Mouse (Mus musculus) embryonic facial prominence, embryonic 10.5 days (tissue): Measurements from ENCODE around the gene Yae1d1. TPM values are rescaled to one million over a fixed set of nuclear protein-coding genes. Genes with fewer than 3 reads are reported as not detected.

Source experiments
- DNase-seq: peaks from one replicate; pipeline ENCODE4 v3.0.0-alpha.2; 2017; ENCODE audit warnings: low spot score
- H3K27ac ChIP-seq: fragments of 300-500 bp; sonication (generic); replicated peaks from 2 replicates; pipeline ENCODE4 v1.5.1; 2016; ENCODE audit warnings: mild to moderate bottlenecking
- H3K27me3 ChIP-seq: fragments of 300-500 bp; sonication (generic); replicated peaks from 2 replicates; pipeline ENCODE4 v1.6.1; 2016; ENCODE audit warnings: low read depth, mild to moderate bottlenecking; ENCODE audit not compliant: poor library complexity, severe bottlenecking
- H3K36me3 ChIP-seq: fragments of 300-500 bp; sonication (generic); replicated peaks from 2 replicates; pipeline ENCODE4 v1.6.1; 2016; ENCODE audit warnings: mild to moderate bottlenecking, moderate library complexity
- H3K4me1 ChIP-seq: fragments of 300-500 bp; sonication (generic); 2 replicates; pipeline ENCODE4 v1.6.1; 2016
- H3K4me3 ChIP-seq: fragments of 300-500 bp; sonication (generic); 2 replicates; pipeline ENCODE4 v1.5.1; 2016; ENCODE audit warnings: mild to moderate bottlenecking, moderate library complexity
- H3K9me3 ChIP-seq: fragments of 300-500 bp; sonication (generic); 2 replicates; pipeline ENCODE4 v1.6.1; 2016; ENCODE audit warnings: mild to moderate bottlenecking
- WGBS: fragments of 180-500 bp; shearing (Covaris S2); methylation state at CpG from one replicate; pipeline ENCODE4 v1.1.7; 2016; 5-methylcytosine and 5-hydroxymethylcytosine counted together
- polyA plus RNA-seq: library from polyadenylated mRNA; unstranded; fragments of >200 nt; fragmentation: Nextera tagmentation; extraction: Ambion mirVana; gene quantifications from 2 replicates; pipeline ENCODE4 v1.2.1, GENCODE M21; 2016

Gene Yae1d1
- polyA plus RNA-seq, result 89.2 and 90.9 TPM in 2 replicates

GRCm38 (mm10) chr13:17992697-17993514 is at the start of gene Yae1d1:
Gene Yae1d1 (minus strand): TSS chr13:17993349.
- H3K4me3 ChIP-seq, result peak within 1 kb of the TSS; percentile 87
- H3K9me3 ChIP-seq, result no peaks in the 10 kb centered on the region
- peaks cover 9% of the 10 kb centered on the region for H3K4me1 ChIP-seq
- H3K27ac ChIP-seq, result peak within 1 kb of the TSS; percentile 89
- H3K27me3 ChIP-seq, result no peaks in the 10 kb centered on the region
- peaks cover 16% of the 10 kb centered on the region for H3K36me3 ChIP-seq
- WGBS, result under 1% methylated on average over 54 of the region's 54 CpGs
- DNase-seq, result peak; percentile 95

- DNase-seq, result no peak
- H3K4me1 ChIP-seq, result no peaks in the 10 kb centered on the region
- WGBS, result 75% methylated on average over 2 of the region's 2 CpGs
- no peaks in the 10 kb centered on the region for H3K36me3 ChIP-seq
- H3K27me3 ChIP-seq, result no peaks in the 10 kb centered on the region
- H3K4me3 ChIP-seq, result no peak overlapping the region
- H3K9me3 ChIP-seq, result no peaks in the 10 kb centered on the region
- no peak overlapping the region for H3K27ac ChIP-seq
Observed at GRCm38 (mm10) chr13:18038814-18039213, 45.7 kb upstream of the Yae1d1 start.

- 75% methylated on average over 3 of the region's 3 CpGs for WGBS
- Histone ChIP-seq H3K4me3 (no peak overlapping the region), H3K27ac (no peak overlapping the region), H3K27me3 (no peaks in the 10 kb centered on the region), H3K36me3 (no peaks in the 10 kb centered on the region), H3K4me1 (no peaks in the 10 kb centered on the region), H3K9me3 (no peaks in the 10 kb centered on the region)
- DNase-seq, result no peak
Observed at GRCm38 (mm10) chr13:18016604-18017003, 23.5 kb upstream of the Yae1d1 start.

GRCm38 (mm10) chr13:18013205-18013604 is 20.1 kb upstream of the Yae1d1 start:
- H3K27ac ChIP-seq, result no peak overlapping the region
- H3K27me3 ChIP-seq, result no peaks in the 10 kb centered on the region
- no peaks in the 10 kb centered on the region for H3K36me3 ChIP-seq
- H3K9me3 ChIP-seq, result no peaks in the 10 kb centered on the region
- 86% methylated on average over 6 of the region's 6 CpGs for WGBS
- H3K4me1 ChIP-seq, result no peaks in the 10 kb centered on the region
- H3K4me3 ChIP-seq, result no peak overlapping the region
- no peak for DNase-seq

GRCm38 (mm10) chr13:18011055-18011454 is 17.9 kb upstream of the Yae1d1 start:
- H3K9me3 ChIP-seq, result no peaks in the 10 kb centered on the region

GRCm38 (mm10) chr13:17993515-17993847 is 332 bp upstream of the Yae1d1 start:
- DNase-seq, result no peak
- H3K4me3 ChIP-seq, result peak overlapping the region; percentile 87
- H3K27me3 ChIP-seq, result no peaks in the 10 kb centered on the region
- peaks cover 15% of the 10 kb centered on the region for H3K36me3 ChIP-seq
- no peaks in the 10 kb centered on the region for H3K9me3 ChIP-seq
- H3K4me1 ChIP-seq, result peaks cover 9% of the 10 kb centered on the region
- 38% methylated on average over 7 of the region's 7 CpGs for WGBS
- peak overlapping the region; percentile 89 for H3K27ac ChIP-seq

More at GRCm38 (mm10) chr13:18011055-18011454, 17.9 kb upstream of the Yae1d1 start:
- Histone ChIP-seq H3K36me3 (no peaks in the 10 kb centered on the region), H3K27ac (no peak overlapping the region), H3K4me3 (no peak overlapping the region), H3K4me1 (no peaks in the 10 kb centered on the region), H3K27me3 (no peaks in the 10 kb centered on the region)
- WGBS, result 79% methylated on average over 4 of the region's 4 CpGs
- no peak for DNase-seq

- H3K9me3 ChIP-seq, result no peaks in the 10 kb centered on the region
- 71% methylated on average over 4 of the region's 4 CpGs for WGBS
- H3K4me3 ChIP-seq, result peak overlapping the region; percentile 87
- DNase-seq, result no peak
- H3K36me3 ChIP-seq, result peaks cover 25% of the 10 kb centered on the region
- H3K4me1 ChIP-seq, result peaks cover 9% of the 10 kb centered on the region
- no peaks in the 10 kb centered on the region for H3K27me3 ChIP-seq
- H3K27ac ChIP-seq, result no peak overlapping the region
Observed at GRCm38 (mm10) chr13:17992009-17992408, 1.1 kb downstream of the Yae1d1 start.

- H3K9me3 ChIP-seq, result no peaks in the 10 kb centered on the region; the same call in 1 of the 2 replicates
- no peaks in the 10 kb centered on the region for H3K27me3 ChIP-seq
- H3K4me3 ChIP-seq, result no peak overlapping the region
- no peaks in the 10 kb centered on the region for H3K4me1 ChIP-seq
- H3K27ac ChIP-seq, result no peak overlapping the region
- WGBS, result 59% methylated on average over 4 of the region's 4 CpGs
- peaks cover 70% of the 10 kb centered on the region for H3K36me3 ChIP-seq
- peak; percentile 13 for DNase-seq
Observed at GRCm38 (mm10) chr13:17983194-17983593, 10.0 kb downstream of the Yae1d1 start.

- 92% methylated on average over 5 of the region's 5 CpGs for WGBS
- Histone ChIP-seq H3K4me1 (no peaks in the 10 kb centered on the region), H3K36me3 (peaks cover 66% of the 10 kb centered on the region), H3K27ac (no peak overlapping the region), H3K4me3 (no peak overlapping the region), H3K9me3 (no peaks in the 10 kb centered on the region; the same call in 1 of the 2 replicates), H3K27me3 (no peaks in the 10 kb centered on the region)
- no peak for DNase-seq
Observed at GRCm38 (mm10) chr13:17982634-17983033, 10.5 kb downstream of the Yae1d1 start.

GRCm38 (mm10) chr13:17976854-17977739 is 16.1 kb downstream of the Yae1d1 start:
- WGBS, result 80% methylated on average over 8 of the region's 8 CpGs
- Histone ChIP-seq H3K4me1 (no peaks in the 10 kb centered on the region), H3K27ac (no peak overlapping the region), H3K36me3 (peaks cover 11% of the 10 kb centered on the region), H3K27me3 (no peaks in the 10 kb centered on the region), H3K9me3 (no peaks in the 10 kb centered on the region; the same call in 1 of the 2 replicates), H3K4me3 (no peak overlapping the region)
- no peak for DNase-seq

GRCm38 (mm10) chr13:17975891-17976290 is 17.3 kb downstream of the Yae1d1 start:
- H3K4me3 ChIP-seq, result no peak overlapping the region
- 58% methylated on average over 2 of the region's 2 CpGs for WGBS

GRCm38 (mm10) chr13:17975457-17975856 is 17.7 kb downstream of the Yae1d1 start:
- Histone ChIP-seq H3K4me3 (no peak overlapping the region), H3K27me3 (no peaks in the 10 kb centered on the region), H3K27ac (no peak overlapping the region), H3K9me3 (no peaks in the 10 kb centered on the region; the same call in 1 of the 2 replicates), H3K4me1 (no peaks in the 10 kb centered on the region), H3K36me3 (peaks cover 3% of the 10 kb centered on the region; the same call in 1 of the 2 replicates)
- no peak for DNase-seq
- 84% methylated on average over 1 of the region's 1 CpGs for WGBS

More at GRCm38 (mm10) chr13:17975891-17976290, 17.3 kb downstream of the Yae1d1 start:
- DNase-seq, result no peak
- Histone ChIP-seq H3K27ac (no peak overlapping the region), H3K9me3 (no peaks in the 10 kb centered on the region; the same call in 1 of the 2 replicates), H3K36me3 (peaks cover 3% of the 10 kb centered on the region; the same call in 1 of the 2 replicates), H3K27me3 (no peaks in the 10 kb centered on the region), H3K4me1 (no peaks in the 10 kb centered on the region)
